Mouse (Mus musculus) brown adipose tissue, adult 24 weeks (tissue): ENCODE results near the gene A730061H03Rik. TPM values are rescaled to one million over a fixed set of nuclear protein-coding genes. Genes with fewer than 3 reads are reported as not detected.

Source experiments
- H3K27ac ChIP-seq: fragments of 200-500 bp; replicated peaks from 2 replicates; pipeline ENCODE4 v1.5.1; 2012; ENCODE audit warnings: low read depth, mild to moderate bottlenecking, low read length
- H3K4me1 ChIP-seq: fragments of 200-500 bp; 2 replicates; pipeline ENCODE4 v1.6.1; 2012; ENCODE audit warnings: low read length, mixed read lengths; ENCODE audit not compliant: control insufficient read depth, insufficient read depth, insufficient read length
- H3K4me3 ChIP-seq: fragments of 200-500 bp; 2 replicates; pipeline ENCODE4 v1.5.1; 2012; ENCODE audit warnings: low read depth, mild to moderate bottlenecking, low read length, moderate library complexity; ENCODE audit not compliant: insufficient read depth
- polyA plus RNA-seq: library from polyadenylated mRNA; stranded (reverse); fragments of >200 nt; gene quantifications from 2 replicates; pipeline ENCODE4 v1.2.4, GENCODE M21; 2012; ENCODE audit not compliant: missing spikeins, insufficient read depth, insufficient read length

Gene A730061H03Rik
- polyA plus RNA-seq, 1 experiment, result not detected

GRCm38 (mm10) chr14:55540787-55541321 lies 19.4 kb downstream of the A730061H03Rik start:
- Histone ChIP-seq H3K4me3 (peak overlapping the region; percentile 75), H3K4me1 (no peaks in the 10 kb centered on the region), H3K27ac (peak overlapping the region; percentile 64)

GRCm38 (mm10) chr14:55540067-55540786 lies 20.0 kb downstream of the A730061H03Rik start, which contains the start of gene Pck2:
Gene Pck2, plus strand, starts transcription at chr14:55540266.
- H3K4me3 ChIP-seq, result peak within 1 kb of the TSS; percentile 75
- no peaks in the 10 kb centered on the region for H3K4me1 ChIP-seq
- H3K27ac ChIP-seq, result peak within 1 kb of the TSS; percentile 64

GRCm38 (mm10) chr14:55536116-55536745 lies 24.0 kb downstream of the A730061H03Rik start:
- no peak overlapping the region for H3K4me3 ChIP-seq
- no peaks in the 10 kb centered on the region for H3K4me1 ChIP-seq
- H3K27ac ChIP-seq, result no peak overlapping the region

GRCm38 (mm10) chr14:55527940-55528339 lies 32.3 kb downstream of the A730061H03Rik start:
- no peak overlapping the region for H3K27ac ChIP-seq
- H3K4me3 ChIP-seq, result no peak overlapping the region
- no peaks in the 10 kb centered on the region for H3K4me1 ChIP-seq

GRCm38 (mm10) chr14:55526674-55527073 lies 33.5 kb downstream of the A730061H03Rik start:
- H3K4me1 ChIP-seq, result no peaks in the 10 kb centered on the region
- no peak overlapping the region for H3K4me3 ChIP-seq
- no peak overlapping the region for H3K27ac ChIP-seq

- H3K4me1 ChIP-seq, result no peaks in the 10 kb centered on the region
- no peak within 1 kb of the TSS for H3K4me3 ChIP-seq
- H3K27ac ChIP-seq, result no peak within 1 kb of the TSS
Measured at GRCm38 (mm10) chr14:55524785-55525184, 35.4 kb downstream of the A730061H03Rik start, which contains the start of gene Nrl. Gene Nrl, minus strand, starts transcription at chr14:55524981.

GRCm38 (mm10) chr14:55524062-55524461 lies 36.1 kb downstream of the A730061H03Rik start:
- H3K4me1 ChIP-seq, result no peaks in the 10 kb centered on the region
- no peak overlapping the region for H3K27ac ChIP-seq
- H3K4me3 ChIP-seq, result no peak overlapping the region

GRCm38 (mm10) chr14:55520451-55521361 lies 39.5 kb downstream of the A730061H03Rik start:
- Histone ChIP-seq H3K4me1 (no peaks in the 10 kb centered on the region), H3K4me3 (peak overlapping the region; percentile 36), H3K27ac (no peak overlapping the region)

- no peaks in the 10 kb centered on the region for H3K4me1 ChIP-seq
- H3K27ac ChIP-seq, result no peak overlapping the region
- H3K4me3 ChIP-seq, result no peak overlapping the region
Measured at GRCm38 (mm10) chr14:55519604-55520003, 40.6 kb downstream of the A730061H03Rik start.

- Histone ChIP-seq H3K27ac (no peak overlapping the region), H3K4me1 (no peaks in the 10 kb centered on the region), H3K4me3 (no peak overlapping the region)
Measured at GRCm38 (mm10) chr14:55518897-55519296, 41.3 kb downstream of the A730061H03Rik start.

- Histone ChIP-seq H3K4me3 (no peak overlapping the region), H3K27ac (no peak overlapping the region), H3K4me1 (no peaks in the 10 kb centered on the region)
Measured at GRCm38 (mm10) chr14:55515846-55516245, 44.4 kb downstream of the A730061H03Rik start.

GRCm38 (mm10) chr14:55513927-55514326 lies 46.3 kb downstream of the A730061H03Rik start:
- no peak overlapping the region for H3K4me3 ChIP-seq
- H3K27ac ChIP-seq, result no peak overlapping the region
- H3K4me1 ChIP-seq, result no peaks in the 10 kb centered on the region

- H3K4me3 ChIP-seq, result no peak overlapping the region
- H3K27ac ChIP-seq, result no peak overlapping the region
- no peaks in the 10 kb centered on the region for H3K4me1 ChIP-seq
Measured at GRCm38 (mm10) chr14:55511037-55511436, 49.2 kb downstream of the A730061H03Rik start.

- no peak within 1 kb of the TSS for H3K27ac ChIP-seq
- H3K4me3 ChIP-seq, result no peak within 1 kb of the TSS
- H3K4me1 ChIP-seq, result no peaks in the 10 kb centered on the region
Measured at GRCm38 (mm10) chr14:55510125-55510731, 50.0 kb downstream of the A730061H03Rik start, which contains the start of gene Cpne6. Gene Cpne6, plus strand, starts transcription at chr14:55510445.
